In the genomic region with DNA sequence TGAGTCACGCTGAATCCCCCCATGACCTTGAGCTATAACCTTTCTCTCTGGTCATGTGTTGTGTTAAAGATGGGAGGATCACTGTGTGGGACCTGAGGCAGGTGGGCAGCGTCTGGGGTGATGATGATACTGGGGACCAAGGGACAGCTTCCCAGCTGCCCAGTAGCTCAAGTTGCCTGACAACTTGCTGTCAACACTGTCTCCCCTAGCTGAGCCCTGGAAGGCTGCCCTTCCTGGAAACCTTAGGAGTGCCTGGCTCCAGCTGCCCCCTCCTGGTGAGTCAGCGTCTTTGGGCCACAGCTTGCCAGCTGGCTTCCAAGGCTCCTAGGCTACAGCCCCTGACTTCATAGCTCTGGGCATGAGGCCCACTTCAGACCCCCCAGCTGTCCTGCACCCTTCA, we compare ENCODE assay signal across 9 mouse cellular contexts. TPM values are rescaled to one million over a fixed set of nuclear protein-coding genes. Genes with fewer than 3 reads are reported as not detected.
A peak's percentile ranks its signal among the peaks of the same experiment; 100 is the strongest.
DNase-seq lines count a peak whose midpoint lies in the region; ATAC-seq lines count a peak whose summit lies in the region.
"Had no signal": no experiment of that assay in that cellular context is flagged by ENCODE, and none has a peak within 500 bp of the region (broad histone marks: within the 10 kb centered on the region; RNA-seq: fewer than 3 reads in every experiment).

No protein-coding gene starts in this region.

- no peak overlapping the region for H3K9ac ChIP-seq in embryonic facial prominence, embryonic 14.5 days (ENCODE audit: low read depth, low read length)

- H3K4me3 ChIP-seq in embryonic facial prominence, embryonic 14.5 days (ENCODE audit: low read depth, low read length), result no peak overlapping the region

- no peak for DNase-seq in frontal cortex, postnatal 25 days (ENCODE audit: low spot score in 2 of 2)
- peak; percentile 41 for DNase-seq in ovary, postnatal 36 days (ENCODE audit: low spot score)
- DNase-seq in ovary, postnatal 10 days (ENCODE audit: low spot score), result no peak
- peak; percentile 61 for DNase-seq in embryonic facial prominence, embryonic 14.5 days (ENCODE audit: low spot score)
- DNase-seq in kidney, postnatal 25 days, result peak; percentile 14 to 43
- no peak for DNase-seq in frontal cortex, postnatal 14 days (ENCODE audit: low spot score in 2 of 2)

- H3K27ac ChIP-seq in embryonic facial prominence, embryonic 14.5 days (replicated peaks; ENCODE audit: low read depth, low read length), result no peak overlapping the region
- H3K27ac ChIP-seq: midbrain, embryonic 12.5 days had no signal

- H3K4me2 ChIP-seq in embryonic facial prominence, embryonic 14.5 days (ENCODE audit: low read depth, low read length), result no peak overlapping the region

- 38% methylated on average over 3 of the region's 3 CpGs for WGBS in embryonic facial prominence, embryonic 14.5 days

- H3K27me3 ChIP-seq in embryonic facial prominence, embryonic 14.5 days (replicated peaks; ENCODE audit: control insufficient read depth, insufficient read depth, low read length), result peaks cover 32% of the 10 kb centered on the region

- H3K9me3 ChIP-seq in embryonic facial prominence, embryonic 14.5 days (ENCODE audit: control insufficient read depth, low read length), result 0 out of 2 replicates have a peak, but pooled peaks cover 3% of the 10 kb centered on the region
- H3K9me3 ChIP-seq: midbrain, embryonic 12.5 days had no signal

- no peaks in the 10 kb centered on the region for H3K36me3 ChIP-seq in embryonic facial prominence, embryonic 14.5 days (ENCODE audit: control insufficient read depth, insufficient read depth, low read length)
- H3K36me3 ChIP-seq: midbrain, embryonic 12.5 days had no signal

- ATAC-seq in frontal cortex, adult (ENCODE audit: low TSS enrichment), result peak; percentile 50; the same call in 1 of the 2 replicates
- ATAC-seq in embryonic facial prominence, embryonic 14.5 days (ENCODE audit: low read depth), result peak; percentile 44; the same call in 1 of the 2 replicates
- ATAC-seq in megakaryocyte-erythroid progenitor cell, adult 5-6 weeks (replicated peaks; ENCODE audit: low FRiP score, low TSS enrichment, poor library complexity, severe bottlenecking), result no peak

- peaks cover 9% of the 10 kb centered on the region for H3K4me1 ChIP-seq in embryonic facial prominence, embryonic 14.5 days (ENCODE audit: control insufficient read depth, insufficient read depth, low read length)

RNA-seq across cellular contexts. Expression of gene Pvalb, which starts 1.0 kb away (rescaled TPM):
- 2.5 and 3.4 TPM in 2 replicates for polyA plus RNA-seq in embryonic facial prominence, embryonic 14.5 days (2014; fragmentation: Nextera tagmentation; extraction: Ambion mirVana)
- total RNA-seq in megakaryocyte-erythroid progenitor cell, adult 5-6 weeks (2014; fragmentation: Nextera tagmentation), result not detected in 2 replicates
- not detected in 2 replicates for total RNA-seq in megakaryocyte-erythroid progenitor cell, adult 5-6 weeks (2017)

RNA-seq across cellular contexts. Expression of gene Ift27, which starts 31.3 kb away (rescaled TPM):
- polyA plus RNA-seq in embryonic facial prominence, embryonic 14.5 days (2014; fragmentation: Nextera tagmentation; extraction: Ambion mirVana), result 84.7 and 96.6 TPM in 2 replicates
- 50.0 and 53.9 TPM in 2 replicates for total RNA-seq in megakaryocyte-erythroid progenitor cell, adult 5-6 weeks (2014; fragmentation: Nextera tagmentation)
- 4.7 and 14.0 TPM in 2 replicates for total RNA-seq in megakaryocyte-erythroid progenitor cell, adult 5-6 weeks (2017)

RNA-seq across cellular contexts. Expression of gene Ncf4, which starts 39.4 kb away (rescaled TPM):
- 5.2 and 7.0 TPM in 2 replicates for polyA plus RNA-seq in embryonic facial prominence, embryonic 14.5 days (2014; fragmentation: Nextera tagmentation; extraction: Ambion mirVana)
- total RNA-seq in megakaryocyte-erythroid progenitor cell, adult 5-6 weeks (2014; fragmentation: Nextera tagmentation), result 2.9 and 6.6 TPM in 2 replicates
- 4.8 TPM in 2 replicates for total RNA-seq in megakaryocyte-erythroid progenitor cell, adult 5-6 weeks (2017)

Comparison
In these comparisons a context has a peak if more than half of its experiments do, and no peak if none do; other contexts are left out.
1. DNase-seq: peak in ovary, postnatal 36 days (single experiment), embryonic facial prominence, embryonic 14.5 days (single experiment) and kidney, postnatal 25 days (2 of 2); none in frontal cortex, postnatal 25 days (0 of 2), ovary, postnatal 10 days (single experiment) and frontal cortex, postnatal 14 days (0 of 2).